Mouse (Mus musculus) stomach, postnatal 0 days (tissue): Measurements from ENCODE around the gene Pold2.

Experiments used
- CTCF ChIP-seq: IDR thresholded peaks from 2 replicates; pipeline ENCODE4 v1.5.1; 2016; ENCODE audit warnings: antibody characterized with exemption, low read depth, mild to moderate bottlenecking, moderate library complexity
- EP300 ChIP-seq: optimal IDR thresholded peaks from 2 replicates; pipeline ENCODE3; 2016; ENCODE audit warnings: antibody characterized with exemption

DNA sequence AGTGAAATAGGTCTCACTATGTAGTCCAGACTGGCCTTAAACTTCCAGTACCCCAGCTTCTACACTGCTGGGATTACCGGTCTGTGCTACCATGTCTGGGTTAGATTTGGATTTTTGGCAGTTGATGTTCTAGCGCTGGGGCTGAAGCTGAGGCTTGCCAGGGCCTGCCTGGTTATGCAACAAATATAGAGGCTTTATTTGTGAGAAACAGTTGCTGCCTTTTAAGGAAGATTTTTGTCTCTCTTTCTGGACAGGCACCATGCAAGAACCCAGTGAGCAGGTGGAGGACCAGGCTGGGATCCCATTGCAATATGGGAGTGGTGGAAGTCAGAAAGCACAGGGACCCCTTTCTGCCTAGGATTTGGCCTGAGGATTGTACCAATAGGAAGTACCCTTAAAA lies 36.3 kb downstream of the Pold2 start:
- no peak for TF ChIP-seq CTCF
- no peak for TF ChIP-seq EP300
